Mouse (Mus musculus) hematopoietic stem cell, adult 5-6 weeks (primary cell): ENCODE measurements at regions not wholly inside any gene's neighbourhood (a gene's known extent, or its start where the extent isn't known, plus 50 kb on each side); places are given as distances from the start of the nearest gene placed in this dataset.

ENCODE experiments used
- ATAC-seq, 2 experiments: fragments of 125-278 bp in 1 of 2; replicated peaks in 1 of 2; 2 replicates each; pipeline ENCODE4 v1.8.0; 2016 to 2017; ENCODE audit warnings: inconsistent platforms in 2 of 2, mild to moderate bottlenecking in 2 of 2, moderate number of reproducible peaks in 2 of 2, low read depth in 1 of 2, moderate TSS enrichment in 1 of 2; ENCODE audit not compliant: low FRiP score in 2 of 2, poor library complexity in 2 of 2, severe bottlenecking in 2 of 2, insufficient read depth in 1 of 2, low TSS enrichment in 1 of 2

DNA sequence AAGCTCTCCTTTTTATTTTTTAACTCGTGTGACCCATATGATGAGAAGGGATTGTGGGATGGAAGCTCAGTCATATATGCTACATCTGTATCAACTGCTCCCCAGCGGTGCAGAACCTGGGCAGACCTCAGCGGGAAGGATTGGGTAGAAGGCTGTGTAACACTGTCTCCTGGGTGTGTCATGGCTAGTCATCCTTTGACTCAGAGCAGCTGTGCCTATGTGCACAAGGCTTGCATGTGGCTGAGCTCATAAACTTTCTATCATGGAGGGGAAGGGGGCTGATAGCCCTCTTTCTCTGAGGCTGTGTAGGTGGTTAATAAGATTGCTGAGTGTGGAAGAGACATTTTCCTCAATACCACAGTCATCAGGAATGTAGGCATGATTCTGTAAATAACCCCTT lies 396.9 kb upstream of the Tbx3 start:
- ATAC-seq: no peak

DNA sequence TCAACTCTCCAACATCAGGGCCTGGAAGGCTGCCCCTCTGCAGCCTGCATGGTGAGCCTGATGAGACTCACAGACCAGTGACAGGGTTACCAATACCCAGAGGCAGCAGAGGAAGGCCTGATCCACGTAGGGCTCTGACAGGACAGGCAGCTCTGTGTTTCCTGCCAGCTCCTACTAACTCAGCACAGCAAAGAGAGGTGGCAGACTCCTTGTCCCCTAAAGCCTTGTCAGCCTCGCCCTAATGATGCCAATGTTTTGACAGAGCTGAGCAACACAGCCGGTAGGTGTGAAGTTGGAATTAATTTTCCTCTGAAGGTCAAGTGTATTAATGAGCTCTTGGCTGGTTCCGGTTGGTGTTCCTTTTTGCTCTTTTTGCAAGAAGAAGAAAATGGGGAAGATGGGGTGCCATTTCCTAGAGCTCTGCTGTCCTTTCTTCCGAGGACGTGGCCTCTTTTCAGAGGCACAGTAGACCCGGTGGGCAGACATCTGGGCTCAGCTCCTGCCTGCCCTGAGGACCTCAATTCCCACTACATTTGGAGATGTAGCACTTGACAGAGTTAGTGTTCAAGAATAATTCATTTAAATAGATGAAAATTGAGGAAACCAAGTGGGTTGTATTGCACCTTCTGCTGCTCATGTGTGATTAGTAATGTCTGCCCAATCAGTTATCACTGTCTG lies 395.5 kb upstream of the Tbx3 start:
- ATAC-seq: no peak

GRCm38 (mm10) chr5:119280146-119280545 lies 390.3 kb upstream of the Tbx3 start:
- no peak for ATAC-seq

- ATAC-seq: no peak
Measured at GRCm38 (mm10) chr5:119289808-119290207, 380.7 kb upstream of the Tbx3 start.

DNA sequence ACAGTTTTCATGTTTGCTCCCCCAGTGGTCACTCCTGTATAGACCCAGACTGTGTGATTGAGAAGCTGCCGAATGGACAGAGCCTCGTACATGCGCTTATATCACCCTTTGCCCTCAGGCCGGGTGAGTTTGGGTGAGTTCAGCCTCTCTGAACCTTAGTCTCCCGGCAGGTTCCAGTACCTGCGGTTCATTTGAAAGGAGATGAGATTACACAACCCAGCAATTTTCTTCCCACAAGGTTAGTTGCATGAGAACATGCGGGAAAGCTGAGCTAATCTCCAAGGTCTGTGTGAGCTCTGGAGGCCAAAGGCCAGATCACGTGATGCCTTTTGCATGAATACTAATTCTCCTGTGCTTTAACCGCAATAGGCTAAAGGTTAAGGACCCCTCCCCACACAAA lies 378.1 kb upstream of the Tbx3 start:
- ATAC-seq: peak in 1 of 2 experiments; percentile 12; a peak in 1 of 4 replicates

DNA sequence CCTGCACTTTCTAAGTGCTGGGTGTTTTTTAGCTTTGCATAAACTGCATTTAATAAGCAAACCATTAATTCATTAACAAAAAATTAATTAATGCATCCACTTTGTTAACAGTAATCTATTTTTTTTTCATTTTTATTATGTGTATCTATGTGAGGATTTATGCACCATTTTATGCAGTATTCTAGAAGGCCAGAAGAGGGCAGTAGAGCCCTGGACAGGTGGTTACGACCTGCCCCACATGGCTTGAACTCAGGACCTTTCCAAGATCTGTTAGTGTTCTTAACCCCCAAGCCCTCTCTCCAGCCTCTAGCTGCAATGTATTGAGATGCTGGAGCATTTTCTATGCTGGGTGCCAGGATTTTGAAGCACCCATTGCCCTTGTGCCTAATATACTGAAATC lies 377.6 kb upstream of the Tbx3 start:
- no peak for ATAC-seq

- no peak for ATAC-seq
Measured at GRCm38 (mm10) chr5:119299311-119299710, 371.2 kb upstream of the Tbx3 start.

GRCm38 (mm10) chr5:119300106-119300505 lies 370.4 kb upstream of the Tbx3 start:
- no peak for ATAC-seq

DNA sequence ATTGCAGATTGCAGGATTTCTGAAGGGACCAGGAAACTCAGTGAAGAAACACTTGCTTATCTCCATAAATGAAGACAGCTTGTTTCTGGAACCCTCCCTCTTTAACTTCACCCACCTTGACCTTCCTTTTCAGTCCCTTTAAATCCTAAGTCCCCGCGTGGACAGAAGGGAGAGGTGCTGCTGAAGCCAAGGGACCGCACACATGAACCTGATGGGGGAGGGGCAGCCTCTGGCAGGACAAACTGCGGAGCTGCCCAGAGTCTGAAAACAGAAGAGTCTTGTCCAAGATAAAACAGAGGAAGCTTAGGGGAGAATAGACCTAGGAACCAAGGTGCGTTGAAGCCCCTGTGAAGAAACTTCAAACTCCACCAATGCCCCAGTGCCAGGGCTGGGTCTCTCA lies 368.9 kb upstream of the Tbx3 start:
- ATAC-seq: no peak

- ATAC-seq: no peak
Measured at GRCm38 (mm10) chr5:119304721-119305120, 365.7 kb upstream of the Tbx3 start.

DNA sequence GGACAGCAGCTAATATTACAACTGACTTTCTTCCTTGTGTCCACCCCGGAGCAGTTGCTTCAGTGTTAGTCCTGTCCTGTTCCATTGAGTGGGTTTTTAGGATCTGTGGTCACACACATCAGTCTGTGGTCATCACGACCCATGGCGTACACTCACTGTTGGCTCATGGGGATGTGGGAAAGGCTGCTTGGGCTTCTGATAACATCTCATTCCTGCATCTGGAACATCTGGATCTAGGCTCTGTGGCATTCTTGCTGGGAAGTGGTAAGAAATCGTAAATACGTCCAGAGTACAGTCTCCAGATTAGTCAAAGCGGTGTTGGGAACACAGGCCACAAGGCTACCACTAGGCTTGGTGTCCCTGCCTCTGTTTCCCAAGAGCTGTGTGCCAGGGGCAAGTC lies 362.7 kb upstream of the Tbx3 start:
- no peak for ATAC-seq

DNA sequence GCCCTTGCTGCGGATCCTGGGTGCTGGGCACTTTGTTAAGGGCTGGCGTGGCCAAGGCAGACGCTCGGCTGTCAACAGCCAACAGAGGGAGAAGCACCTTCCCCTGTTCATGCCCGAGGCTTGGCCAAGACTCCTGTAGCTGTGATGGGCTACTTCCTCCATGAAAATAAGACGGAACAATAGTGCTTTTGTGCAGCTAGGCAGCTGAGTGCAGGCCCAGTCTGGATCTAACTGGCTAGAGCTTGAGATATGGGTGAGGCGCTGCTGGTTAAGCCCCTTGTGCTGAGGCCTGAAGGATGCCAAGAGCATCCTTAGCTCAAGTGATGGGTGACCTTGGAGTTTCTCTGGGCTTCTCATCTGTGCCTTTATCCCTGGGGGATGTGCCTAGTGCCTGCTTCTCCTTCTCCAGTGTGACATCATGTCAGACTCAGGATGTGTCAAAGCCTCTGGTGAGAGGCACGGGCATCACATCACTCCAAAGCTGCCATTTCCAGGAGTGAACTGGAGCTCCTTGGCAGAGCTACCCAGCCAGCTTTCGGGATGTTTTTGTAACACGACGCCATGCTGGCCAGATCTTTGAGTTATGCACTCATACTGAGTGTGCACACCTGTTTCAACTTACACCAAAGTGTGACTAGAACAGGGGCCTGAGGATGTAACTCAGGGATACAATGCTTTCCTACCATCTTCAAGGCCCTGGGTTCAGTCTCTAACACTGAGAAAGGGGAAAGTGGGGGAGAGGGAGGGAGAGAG lies 360.1 kb upstream of the Tbx3 start:
- ATAC-seq: 0 out of 4 replicates have a peak, but pooled peaks of 1 of the 2 experiments have one; percentile 12

GRCm38 (mm10) chr5:119312808-119313207 lies 357.7 kb upstream of the Tbx3 start:
- no peak for ATAC-seq

DNA sequence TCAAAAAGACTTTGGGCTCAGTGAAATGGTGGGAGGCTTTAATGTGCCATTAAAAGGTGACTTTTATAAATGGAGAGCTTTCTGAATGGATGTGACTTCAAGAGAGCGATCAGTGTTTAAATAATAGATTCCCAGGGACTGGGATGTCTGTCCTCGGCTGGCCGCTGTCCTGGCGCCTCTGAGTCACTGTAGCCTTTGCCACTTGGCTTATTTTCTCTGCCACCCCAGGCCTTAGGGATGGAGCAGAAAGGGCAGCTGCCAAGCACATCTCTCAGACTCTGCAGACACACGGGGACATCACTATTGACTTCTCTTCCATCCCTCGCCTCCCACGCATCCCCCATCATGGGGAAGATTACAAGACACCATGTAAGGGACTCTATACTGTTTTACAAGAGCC lies 355.3 kb upstream of the Tbx3 start:
- no peak for ATAC-seq

- ATAC-seq: no peak
Measured at GRCm38 (mm10) chr5:119317617-119318016, 352.9 kb upstream of the Tbx3 start.

- ATAC-seq: peak; percentile 93 to 96
Measured at GRCm38 (mm10) chr5:119321368-119322144, 348.9 kb upstream of the Tbx3 start.

DNA sequence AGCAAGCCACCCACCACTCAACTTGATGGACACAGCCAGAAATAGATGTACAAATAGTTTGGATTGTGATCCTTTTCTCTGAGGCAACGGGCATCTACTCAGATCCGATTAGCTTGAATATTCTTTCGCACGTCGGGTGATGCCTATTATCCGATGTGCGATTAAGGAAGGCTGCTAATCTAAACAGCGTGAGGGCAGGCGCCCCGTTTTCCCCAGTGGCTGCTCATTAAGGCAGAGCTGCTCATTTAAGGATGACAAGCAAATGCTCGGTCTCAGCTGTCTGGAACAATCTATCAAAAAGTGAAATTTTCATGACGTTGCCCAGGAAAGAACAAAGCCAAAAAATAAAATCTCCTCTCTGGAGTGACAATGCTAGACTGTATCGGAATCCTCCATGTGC lies 348.1 kb upstream of the Tbx3 start:
- no peak for ATAC-seq

- ATAC-seq: no peak
Measured at GRCm38 (mm10) chr5:119325681-119326255, 344.7 kb upstream of the Tbx3 start.
